Comparison of ENCODE assay signal across 18 mouse cellular contexts in the genomic region with DNA sequence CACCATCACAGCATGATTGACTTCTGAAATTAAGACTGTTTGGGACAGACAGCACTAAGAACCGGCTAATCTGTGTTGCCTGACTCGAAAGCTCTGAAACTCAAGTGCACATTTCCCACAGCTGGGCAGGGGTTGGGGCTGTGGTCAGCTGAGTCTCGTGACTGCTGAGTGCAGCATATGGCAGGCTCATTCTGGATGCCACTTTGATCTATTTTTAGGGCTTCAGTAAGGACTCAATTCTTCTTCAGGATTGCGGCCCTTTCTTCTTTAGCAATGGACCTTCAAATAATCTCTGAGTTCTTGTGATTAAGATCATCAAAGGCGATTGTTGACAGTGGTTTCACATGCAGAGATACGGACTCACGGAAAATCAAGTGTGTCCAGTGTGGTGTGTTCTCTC.
DNase-seq lines count a peak whose midpoint lies in the region; ATAC-seq and TF ChIP-seq lines count a peak whose summit lies in the region.
"Had no signal": no experiment of that assay in that cellular context is flagged by ENCODE, and none has a peak within 500 bp of the region (broad histone marks: within the 10 kb centered on the region; RNA-seq: fewer than 3 reads in every experiment).

No protein-coding gene starts in this region.

- no peak for DNase-seq in heart, adult 11 months
- peak; percentile 4 for DNase-seq in ovary, postnatal 36 days (ENCODE audit: low spot score)
- DNase-seq in ovary, postnatal 10 days (ENCODE audit: low spot score): no peak
- DNase-seq in embryonic facial prominence, embryonic 11.5 days (ENCODE audit: low spot score): peak; percentile 28
- DNase-seq in liver, postnatal 0 days: no peak
- DNase-seq: cerebellum, adult 18-20 months; layer of hippocampus, postnatal 36 days; lung, embryonic 14.5 days; lung, postnatal 4 days; thymus, postnatal 14 days had no signal

- H3K4me3 ChIP-seq in heart, embryonic 15.5 days: no peak overlapping the region
- no peak overlapping the region for H3K4me3 ChIP-seq in embryonic facial prominence, embryonic 11.5 days (ENCODE audit: low read depth, low read length)
- no peak overlapping the region for H3K4me3 ChIP-seq in liver, postnatal 0 days (ENCODE audit: low read depth, low read length)
- H3K4me3 ChIP-seq: hindbrain, embryonic 13.5 days; kidney, embryonic 15.5 days; midbrain, embryonic 13.5 days had no signal

- no peaks in the 10 kb centered on the region for H3K9me3 ChIP-seq in heart, embryonic 15.5 days (replicated peaks)
- H3K9me3 ChIP-seq in embryonic facial prominence, embryonic 11.5 days (replicated peaks; ENCODE audit: control insufficient read depth, low read length): no peaks in the 10 kb centered on the region
- H3K9me3 ChIP-seq in liver, postnatal 0 days (ENCODE audit: low read length): no peaks in the 10 kb centered on the region
- H3K9me3 ChIP-seq: hindbrain, embryonic 13.5 days; kidney, embryonic 15.5 days; midbrain, embryonic 13.5 days had no signal

- H3K27ac ChIP-seq in heart, embryonic 15.5 days: no peak overlapping the region
- no peak overlapping the region for H3K27ac ChIP-seq in embryonic facial prominence, embryonic 11.5 days (replicated peaks; ENCODE audit: low read depth, low read length)
- no peak overlapping the region for H3K27ac ChIP-seq in liver, postnatal 0 days (ENCODE audit: low read depth)
- H3K27ac ChIP-seq: hindbrain, embryonic 13.5 days; kidney, embryonic 15.5 days; midbrain, embryonic 13.5 days; stomach, postnatal 0 days had no signal

- WGBS in heart, embryonic 15.5 days: 23% methylated on average over 7 of the region's 7 CpGs
- 46% methylated on average over 7 of the region's 7 CpGs for WGBS in embryonic facial prominence, embryonic 11.5 days
- WGBS in liver, postnatal 0 days (ENCODE audit: insufficient replicate concordance): 46% methylated on average over 7 of the region's 7 CpGs

- H3K36me3 ChIP-seq in heart, embryonic 15.5 days: no peaks in the 10 kb centered on the region
- no peaks in the 10 kb centered on the region for H3K36me3 ChIP-seq in embryonic facial prominence, embryonic 11.5 days (replicated peaks; ENCODE audit: control insufficient read depth, insufficient read depth, low read depth, low read length)
- H3K36me3 ChIP-seq in liver, postnatal 0 days (replicated peaks; ENCODE audit: insufficient read depth, low read length): no peaks in the 10 kb centered on the region
- H3K36me3 ChIP-seq: hindbrain, embryonic 13.5 days; kidney, embryonic 15.5 days; midbrain, embryonic 13.5 days had no signal

- H3K4me1 ChIP-seq in heart, embryonic 15.5 days (replicated peaks): peaks cover 5% of the 10 kb centered on the region; the same call in 1 of the 2 replicates
- H3K4me1 ChIP-seq in embryonic facial prominence, embryonic 11.5 days (ENCODE audit: control insufficient read depth, insufficient read depth, low read length): no peaks in the 10 kb centered on the region
- H3K4me1 ChIP-seq in liver, postnatal 0 days (ENCODE audit: insufficient read depth): no peaks in the 10 kb centered on the region
- H3K4me1 ChIP-seq: hindbrain, embryonic 13.5 days; kidney, embryonic 15.5 days had no signal

- peak overlapping the region; percentile 33 for H3K4me2 ChIP-seq in heart, embryonic 15.5 days
- H3K4me2 ChIP-seq in embryonic facial prominence, embryonic 11.5 days (ENCODE audit: low read depth, low read length): no peak overlapping the region
- H3K4me2 ChIP-seq in liver, postnatal 0 days (ENCODE audit: low read depth, low read length): no peak overlapping the region
- H3K4me2 ChIP-seq: hindbrain, embryonic 13.5 days; kidney, embryonic 15.5 days; liver, embryonic 11.5 days; lung, embryonic 14.5 days; midbrain, embryonic 13.5 days had no signal

- no peaks in the 10 kb centered on the region for H3K27me3 ChIP-seq in heart, embryonic 15.5 days
- H3K27me3 ChIP-seq in embryonic facial prominence, embryonic 11.5 days (ENCODE audit: control insufficient read depth, insufficient read depth, low read length): no peaks in the 10 kb centered on the region
- no peaks in the 10 kb centered on the region for H3K27me3 ChIP-seq in liver, postnatal 0 days (ENCODE audit: insufficient read depth, low read length)
- H3K27me3 ChIP-seq: hindbrain, embryonic 13.5 days; kidney, embryonic 15.5 days; midbrain, embryonic 13.5 days had no signal

- TF ChIP-seq CTCF in liver, postnatal 0 days (IDR thresholded peaks at IDR 0.05; ENCODE audit: low read depth): no peak

- H3K9ac ChIP-seq in heart, embryonic 15.5 days: no peak overlapping the region
- H3K9ac ChIP-seq in embryonic facial prominence, embryonic 11.5 days (replicated peaks; ENCODE audit: low read length): no peak overlapping the region
- no peak overlapping the region for H3K9ac ChIP-seq in liver, postnatal 0 days (replicated peaks)
- H3K9ac ChIP-seq: hindbrain, embryonic 13.5 days; kidney, embryonic 15.5 days; lung, embryonic 14.5 days; midbrain, embryonic 13.5 days had no signal

- no peak for TF ChIP-seq EP300 in liver, postnatal 0 days (IDR thresholded peaks at IDR 0.05; ENCODE audit: low read depth)

- no peak for ATAC-seq in heart, embryonic 15.5 days (replicated peaks; ENCODE audit: insufficient number of reproducible peaks, insufficient read depth, low FRiP score, low read depth)
- ATAC-seq in embryonic facial prominence, embryonic 11.5 days (replicated peaks; ENCODE audit: insufficient number of reproducible peaks, low FRiP score, low TSS enrichment, low read depth): no peak
- no peak for ATAC-seq in liver, postnatal 0 days
- no peak for ATAC-seq in erythroblast, adult 5-6 weeks (replicated peaks; ENCODE audit: low FRiP score, poor library complexity, severe bottlenecking)
- ATAC-seq: forebrain, embryonic 14.5 days; midbrain, embryonic 13.5 days had no signal

Comparison
In these comparisons a context has a peak if more than half of its experiments do, and no peak if none do; other contexts are left out.
1. DNase-seq: peak in ovary, postnatal 36 days (single experiment) and embryonic facial prominence, embryonic 11.5 days (single experiment); none in heart, adult 11 months (single experiment), ovary, postnatal 10 days (single experiment) and liver, postnatal 0 days (single experiment).